15 mouse cellular contexts compared by ENCODE assay signal in the genomic region with DNA sequence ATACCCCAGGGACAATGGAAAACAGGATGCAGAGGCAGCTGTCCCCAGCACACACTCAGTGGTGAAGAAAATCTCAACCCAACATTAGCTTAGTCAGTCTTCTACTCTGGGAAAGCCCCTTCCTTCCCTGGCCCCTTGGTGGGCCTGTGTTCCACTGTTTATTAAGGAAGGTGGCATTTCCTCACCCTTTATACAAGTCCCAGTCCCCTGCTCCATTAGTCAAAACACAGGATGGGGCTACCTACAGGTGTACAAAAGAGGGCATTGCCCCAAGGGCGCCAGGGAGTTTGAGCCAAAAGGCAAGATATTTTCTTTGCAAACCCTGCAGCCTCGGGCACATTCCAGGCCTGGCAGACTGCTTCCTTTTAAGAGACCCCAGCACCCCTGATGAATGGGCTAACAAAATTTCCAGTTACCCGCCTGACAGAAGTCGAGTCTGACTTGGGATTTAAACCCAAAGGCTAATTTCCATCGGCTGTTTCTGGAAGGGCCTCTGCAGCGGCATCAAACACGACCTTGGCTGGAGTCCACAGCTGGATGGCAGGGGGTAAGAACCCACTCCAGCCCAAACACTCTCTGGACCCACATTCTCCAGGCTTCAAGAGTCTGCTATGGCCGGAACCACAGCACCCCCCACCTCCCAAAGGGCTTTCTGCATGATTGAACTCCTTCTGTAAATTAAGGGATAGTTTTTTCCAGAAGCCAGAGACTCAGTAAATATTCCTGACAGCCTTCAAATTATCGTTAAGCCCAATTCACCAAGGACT. TPM values are rescaled to one million over a fixed set of nuclear protein-coding genes. Genes with fewer than 3 reads are reported as not detected.
DNase-seq lines count a peak whose midpoint lies in the region; ATAC-seq lines count a peak whose summit lies in the region.
"Had no signal": no experiment of that assay in that cellular context is flagged by ENCODE, and none has a peak within 500 bp of the region (broad histone marks: within the 10 kb centered on the region; RNA-seq: fewer than 3 reads in every experiment).

No protein-coding gene starts in this region.

- H3K27ac ChIP-seq in forebrain, embryonic 14.5 days (ENCODE audit: low read depth, low read length), result no peak overlapping the region
- H3K27ac ChIP-seq in forebrain, embryonic 12.5 days, result no peak overlapping the region
- no peak overlapping the region for H3K27ac ChIP-seq in midbrain, embryonic 11.5 days (ENCODE audit: low read depth, low read length)
- H3K27ac ChIP-seq in midbrain, embryonic 10.5 days (replicated peaks), result no peak overlapping the region
- H3K27ac ChIP-seq in embryonic facial prominence, embryonic 13.5 days, result peak overlapping the region; percentile 72
- H3K27ac ChIP-seq: heart, embryonic 13.5 days; macrophage had no signal

- H3K4me1 ChIP-seq in forebrain, embryonic 14.5 days (ENCODE audit: control insufficient read depth, insufficient read depth, low read length), result peaks cover 7% of the 10 kb centered on the region; the same call in 1 of the 2 replicates
- peaks cover 12% of the 10 kb centered on the region for H3K4me1 ChIP-seq in forebrain, embryonic 12.5 days
- H3K4me1 ChIP-seq in midbrain, embryonic 11.5 days (ENCODE audit: control insufficient read depth, insufficient read depth, low read length), result no peaks in the 10 kb centered on the region
- peaks cover 3% of the 10 kb centered on the region; the same call in 1 of the 2 replicates for H3K4me1 ChIP-seq in midbrain, embryonic 10.5 days
- H3K4me1 ChIP-seq in embryonic facial prominence, embryonic 13.5 days, result peaks cover 22% of the 10 kb centered on the region
- H3K4me1 ChIP-seq: heart, embryonic 13.5 days had no signal

- no peak overlapping the region for H3K4me2 ChIP-seq in forebrain, embryonic 14.5 days (ENCODE audit: low read length)
- no peak overlapping the region for H3K4me2 ChIP-seq in forebrain, embryonic 12.5 days
- no peak overlapping the region for H3K4me2 ChIP-seq in midbrain, embryonic 11.5 days
- no peak overlapping the region; the same call in 1 of the 2 replicates for H3K4me2 ChIP-seq in embryonic facial prominence, embryonic 13.5 days
- H3K4me2 ChIP-seq: heart, embryonic 13.5 days; liver, embryonic 11.5 days; lung, embryonic 14.5 days had no signal

- no peak for DNase-seq in forebrain, embryonic 14.5 days (ENCODE audit: low spot score)
- peak; percentile 77 for DNase-seq in midbrain, embryonic 11.5 days (ENCODE audit: low spot score, missing footprints)
- DNase-seq in midbrain, embryonic 10.5 days (ENCODE audit: low spot score), result no peak
- DNase-seq in frontal cortex, postnatal 14 days (ENCODE audit: low spot score in 2 of 2), result no peak
- no peak for DNase-seq in left cerebral cortex, postnatal 25 days (ENCODE audit: low spot score in 2 of 2)
- DNase-seq: heart, postnatal 4 days; lung, embryonic 14.5 days; thymus, postnatal 36 days had no signal

- H3K36me3 ChIP-seq in forebrain, embryonic 14.5 days (ENCODE audit: control insufficient read depth, insufficient read depth, low read length), result no peaks in the 10 kb centered on the region
- peaks cover 4% of the 10 kb centered on the region for H3K36me3 ChIP-seq in forebrain, embryonic 12.5 days (replicated peaks)
- H3K36me3 ChIP-seq in midbrain, embryonic 11.5 days (ENCODE audit: control insufficient read depth, insufficient read depth, low read length), result peaks cover 5% of the 10 kb centered on the region; the same call in 1 of the 2 replicates
- H3K36me3 ChIP-seq in midbrain, embryonic 10.5 days, result peaks cover 25% of the 10 kb centered on the region
- H3K36me3 ChIP-seq in embryonic facial prominence, embryonic 13.5 days, result peaks cover 29% of the 10 kb centered on the region

- no peak overlapping the region for H3K9ac ChIP-seq in forebrain, embryonic 14.5 days (ENCODE audit: low read length)
- no peak overlapping the region for H3K9ac ChIP-seq in forebrain, embryonic 12.5 days
- no peak overlapping the region for H3K9ac ChIP-seq in midbrain, embryonic 11.5 days (ENCODE audit: low read length)
- H3K9ac ChIP-seq in embryonic facial prominence, embryonic 13.5 days, result no peak overlapping the region; the same call in 1 of the 2 replicates
- H3K9ac ChIP-seq: heart, embryonic 13.5 days; lung, embryonic 14.5 days had no signal

- H3K9me3 ChIP-seq in forebrain, embryonic 14.5 days (replicated peaks; ENCODE audit: control insufficient read depth, low read length), result no peaks in the 10 kb centered on the region; the same call in 1 of the 2 replicates
- peaks cover 10% of the 10 kb centered on the region; the same call in 1 of the 2 replicates for H3K9me3 ChIP-seq in forebrain, embryonic 12.5 days
- H3K9me3 ChIP-seq in midbrain, embryonic 11.5 days (ENCODE audit: control insufficient read depth, low read length), result peaks cover 2% of the 10 kb centered on the region; the same call in 1 of the 2 replicates
- peaks cover 20% of the 10 kb centered on the region for H3K9me3 ChIP-seq in midbrain, embryonic 10.5 days (replicated peaks)
- H3K9me3 ChIP-seq in embryonic facial prominence, embryonic 13.5 days, result peaks cover 12% of the 10 kb centered on the region

- intact Hi-C loops in left cerebral cortex, postnatal 25 days (cut with DNase I), result no loop called here

- no peaks in the 10 kb centered on the region for H3K27me3 ChIP-seq in forebrain, embryonic 14.5 days (replicated peaks; ENCODE audit: control insufficient read depth, insufficient read depth, low read length)
- no peaks in the 10 kb centered on the region for H3K27me3 ChIP-seq in forebrain, embryonic 12.5 days
- H3K27me3 ChIP-seq in midbrain, embryonic 11.5 days (ENCODE audit: control insufficient read depth, insufficient read depth, low read length), result no peaks in the 10 kb centered on the region
- H3K27me3 ChIP-seq in midbrain, embryonic 10.5 days (ENCODE audit: low read depth, poor library complexity, severe bottlenecking), result no peaks in the 10 kb centered on the region
- H3K27me3 ChIP-seq in embryonic facial prominence, embryonic 13.5 days, result no peaks in the 10 kb centered on the region

- H3K4me3 ChIP-seq in forebrain, embryonic 14.5 days (ENCODE audit: low read depth, low read length), result no peak overlapping the region
- H3K4me3 ChIP-seq in forebrain, embryonic 12.5 days (replicated peaks), result no peak overlapping the region
- no peak overlapping the region for H3K4me3 ChIP-seq in midbrain, embryonic 11.5 days (ENCODE audit: low read depth, low read length)
- no peak overlapping the region for H3K4me3 ChIP-seq in midbrain, embryonic 10.5 days
- H3K4me3 ChIP-seq in embryonic facial prominence, embryonic 13.5 days, result no peak overlapping the region
- H3K4me3 ChIP-seq: erythroblast, embryonic 14.5 days; heart, embryonic 13.5 days had no signal

- ATAC-seq in forebrain, embryonic 14.5 days, result peak; percentile 32; the same call in 1 of the 2 replicates
- ATAC-seq in forebrain, embryonic 12.5 days (ENCODE audit: low FRiP score), result no peak
- no peak for ATAC-seq in midbrain, embryonic 11.5 days (ENCODE audit: low FRiP score)
- no peak for ATAC-seq in embryonic facial prominence, embryonic 13.5 days (ENCODE audit: insufficient number of reproducible peaks, insufficient read depth, low FRiP score, low TSS enrichment, low read depth)
- ATAC-seq: midbrain, embryonic 16.5 days had no signal

- WGBS in forebrain, embryonic 14.5 days, result 43% methylated on average over 9 of the region's 9 CpGs
- 54% methylated on average over 9 of the region's 9 CpGs for WGBS in forebrain, embryonic 12.5 days
- 65% methylated on average over 9 of the region's 9 CpGs for WGBS in midbrain, embryonic 11.5 days
- 72% methylated on average over 9 of the region's 9 CpGs for WGBS in midbrain, embryonic 10.5 days
- 16% methylated on average over 9 of the region's 9 CpGs for WGBS in embryonic facial prominence, embryonic 13.5 days

RNA-seq across cellular contexts. Expression of gene Dicer1, which starts 49.9 kb away (rescaled TPM):
- 21.4 and 25.1 TPM in 2 replicates for polyA plus RNA-seq in forebrain, embryonic 14.5 days (2014; fragmentation: Nextera tagmentation; extraction: Ambion mirVana)
- 66.4 and 67.3 TPM in 2 replicates for polyA plus RNA-seq in forebrain, embryonic 12.5 days (2016; fragmentation: Nextera tagmentation; extraction: Ambion mirVana)
- 25.5 and 26.4 TPM in 2 replicates for polyA plus RNA-seq in midbrain, embryonic 11.5 days (2014; fragmentation: Nextera tagmentation; extraction: Ambion mirVana)
- 38.9 and 39.1 TPM in 2 replicates for polyA plus RNA-seq in midbrain, embryonic 10.5 days (2016; fragmentation: Nextera tagmentation; extraction: Ambion mirVana)
- polyA plus RNA-seq in embryonic facial prominence, embryonic 13.5 days (2015; fragmentation: Nextera tagmentation; extraction: Ambion mirVana), result 45.1 and 47.2 TPM in 2 replicates
- 10 to 100 TPM; 38.5 to 41.3 TPM for total RNA-seq in left cerebral cortex, postnatal 25 days (2021)
